Comparison of ENCODE assay signal across 7 mouse cellular contexts in genomic region chr1:132417319-132418251, GRCm38 (mm10). TPM values are rescaled to one million over a fixed set of nuclear protein-coding genes. Genes with fewer than 3 reads are reported as not detected.
DNase-seq lines count a peak whose midpoint lies in the region; ATAC-seq lines count a peak whose summit lies in the region.

Gene Dstyk (plus strand): TSS chr1:132417555.

- H3K4me3 ChIP-seq in embryonic facial prominence, embryonic 11.5 days (ENCODE audit: low read depth, low read length), result peak within 1 kb of the TSS; percentile 77
- peak within 1 kb of the TSS; percentile 71 for H3K4me3 ChIP-seq in limb, embryonic 10.5 days
- H3K4me3 ChIP-seq in midbrain, embryonic 13.5 days (replicated peaks), result peak within 1 kb of the TSS; percentile 74

- H3K36me3 ChIP-seq in embryonic facial prominence, embryonic 11.5 days (replicated peaks; ENCODE audit: control insufficient read depth, insufficient read depth, low read depth, low read length), result no peaks in the 10 kb centered on the region
- peaks cover 1% of the 10 kb centered on the region; the same call in 1 of the 2 replicates for H3K36me3 ChIP-seq in limb, embryonic 10.5 days
- H3K36me3 ChIP-seq in midbrain, embryonic 13.5 days, result no peaks in the 10 kb centered on the region

- H3K9me3 ChIP-seq in embryonic facial prominence, embryonic 11.5 days (replicated peaks; ENCODE audit: control insufficient read depth, low read length), result no peaks in the 10 kb centered on the region
- H3K9me3 ChIP-seq in limb, embryonic 10.5 days (replicated peaks), result no peaks in the 10 kb centered on the region
- H3K9me3 ChIP-seq in midbrain, embryonic 13.5 days, result no peaks in the 10 kb centered on the region

- H3K27ac ChIP-seq in embryonic facial prominence, embryonic 11.5 days (replicated peaks; ENCODE audit: low read depth, low read length), result peak within 1 kb of the TSS; percentile 85
- peak within 1 kb of the TSS; percentile 92 for H3K27ac ChIP-seq in limb, embryonic 10.5 days
- peak within 1 kb of the TSS; percentile 94 for H3K27ac ChIP-seq in midbrain, embryonic 13.5 days

- peak; percentile 98 for ATAC-seq in embryonic facial prominence, embryonic 11.5 days (replicated peaks; ENCODE audit: insufficient number of reproducible peaks, low FRiP score, low TSS enrichment, low read depth)
- ATAC-seq in granulocyte monocyte progenitor cell, adult 5-6 weeks (replicated peaks; ENCODE audit: poor library complexity, severe bottlenecking), result peak; percentile 89
- peak; percentile 99 for ATAC-seq in midbrain, embryonic 13.5 days

- H3K4me1 ChIP-seq in embryonic facial prominence, embryonic 11.5 days (ENCODE audit: control insufficient read depth, insufficient read depth, low read length), result no peaks in the 10 kb centered on the region
- peaks cover 21% of the 10 kb centered on the region for H3K4me1 ChIP-seq in limb, embryonic 10.5 days
- H3K4me1 ChIP-seq in midbrain, embryonic 13.5 days (replicated peaks), result peaks cover 23% of the 10 kb centered on the region

- H3K4me2 ChIP-seq in embryonic facial prominence, embryonic 11.5 days (ENCODE audit: low read depth, low read length), result peak within 1 kb of the TSS; percentile 78
- peak within 1 kb of the TSS; percentile 80 for H3K4me2 ChIP-seq in midbrain, embryonic 13.5 days (replicated peaks)

- peak; percentile 96 for DNase-seq in adrenal gland, postnatal 14 days
- DNase-seq in embryonic facial prominence, embryonic 11.5 days (ENCODE audit: low spot score), result peak; percentile 96
- peak; percentile 95 for DNase-seq in kidney, adult 11 months
- peak; percentile 92 for DNase-seq in limb, embryonic 10.5 days (ENCODE audit: low spot score)
- peak; percentile 77 for DNase-seq in spleen, adult 12 weeks (ENCODE audit: low spot score)

- under 1% methylated on average over 84 of the region's 85 CpGs for WGBS in embryonic facial prominence, embryonic 11.5 days
- WGBS in limb, embryonic 10.5 days, result under 1% methylated on average over 85 of the region's 85 CpGs
- under 1% methylated on average over 85 of the region's 85 CpGs for WGBS in midbrain, embryonic 13.5 days

- peak within 1 kb of the TSS; percentile 86 for H3K9ac ChIP-seq in embryonic facial prominence, embryonic 11.5 days (replicated peaks; ENCODE audit: low read length)
- H3K9ac ChIP-seq in midbrain, embryonic 13.5 days (replicated peaks), result peak within 1 kb of the TSS; percentile 87

- H3K27me3 ChIP-seq in embryonic facial prominence, embryonic 11.5 days (ENCODE audit: control insufficient read depth, insufficient read depth, low read length), result no peaks in the 10 kb centered on the region
- no peaks in the 10 kb centered on the region for H3K27me3 ChIP-seq in limb, embryonic 10.5 days (ENCODE audit: low read depth, poor library complexity, severe bottlenecking)
- H3K27me3 ChIP-seq in midbrain, embryonic 13.5 days, result no peaks in the 10 kb centered on the region

RNA-seq across cellular contexts. Expression of gene Dstyk, which starts in this region (rescaled TPM):
- 20.1 and 23.2 TPM in 2 replicates for total RNA-seq in adrenal gland, postnatal 14 days (2021)
- 11.9 and 13.7 TPM in 2 replicates for polyA plus RNA-seq in embryonic facial prominence, embryonic 11.5 days (2014; fragmentation: Nextera tagmentation; extraction: Ambion mirVana)
- 16.4 and 19.2 TPM in 2 replicates for total RNA-seq in granulocyte monocyte progenitor cell, adult 5-6 weeks (2014; fragmentation: Nextera tagmentation)
- total RNA-seq in granulocyte monocyte progenitor cell, adult 5-6 weeks (2017), result 18.1 and 43.1 TPM in 2 replicates
- 13.3 and 15.9 TPM in 2 replicates for polyA plus RNA-seq in limb, embryonic 10.5 days (2016; fragmentation: Nextera tagmentation; extraction: Ambion mirVana)
- polyA plus RNA-seq in midbrain, embryonic 13.5 days (2015; fragmentation: Nextera tagmentation; extraction: Ambion mirVana), result 10.9 and 12.9 TPM in 2 replicates

Comparison
In these comparisons a context has a peak if more than half of its experiments do, and no peak if none do; other contexts are left out.
1. Peak in every context shown above with its lines: DNase-seq, ATAC-seq, H3K4me3 ChIP-seq and H3K27ac ChIP-seq.